Mouse (Mus musculus): Measurements from ENCODE around the gene Gm20388.

Gm20388 gene

GRCm38 (mm10) chr8:120249800-120250336 lies 339.2 kb downstream of the Gm20388 start:
- DNase-seq (ENCODE audit: extremely low spot score, low read depth, low spot score): no peak

- DNase-seq (ENCODE audit: extremely low spot score, low read depth, low spot score): no peak
These were observed 340.2 kb downstream of the Gm20388 start for GRCm38 (mm10) chr8:120250750-120251410.

GRCm38 (mm10) chr8:120251411-120252035 lies 340.9 kb downstream of the Gm20388 start:
- DNase-seq (ENCODE audit: extremely low spot score, low read depth, low spot score): no peak

GRCm38 (mm10) chr8:120253626-120254025 lies 343.0 kb downstream of the Gm20388 start:
- DNase-seq (ENCODE audit: extremely low spot score, low read depth, low spot score): no peak

GRCm38 (mm10) chr8:120255406-120255987 lies 344.9 kb downstream of the Gm20388 start:
- DNase-seq (ENCODE audit: extremely low spot score, low read depth, low spot score): no peak

GRCm38 (mm10) chr8:120256958-120257357 lies 346.3 kb downstream of the Gm20388 start:
- no peak for DNase-seq (ENCODE audit: extremely low spot score, low read depth, low spot score)

GRCm38 (mm10) chr8:120259206-120259605 lies 348.6 kb downstream of the Gm20388 start:
- DNase-seq (ENCODE audit: extremely low spot score, low read depth, low spot score): no peak

- no peak for DNase-seq (ENCODE audit: extremely low spot score, low read depth, low spot score)
These were observed 350.0 kb downstream of the Gm20388 start for GRCm38 (mm10) chr8:120260677-120261076.

GRCm38 (mm10) chr8:120261338-120262120 lies 350.9 kb downstream of the Gm20388 start:
- DNase-seq (ENCODE audit: extremely low spot score, low read depth, low spot score): no peak

GRCm38 (mm10) chr8:120263879-120264278 lies 353.2 kb downstream of the Gm20388 start:
- no peak for DNase-seq (ENCODE audit: extremely low spot score, low read depth, low spot score)

GRCm38 (mm10) chr8:120264388-120264943 lies 353.8 kb downstream of the Gm20388 start:
- DNase-seq (ENCODE audit: extremely low spot score, low read depth, low spot score): no peak

GRCm38 (mm10) chr8:120264944-120265453 lies 354.4 kb downstream of the Gm20388 start:
- no peak for DNase-seq (ENCODE audit: extremely low spot score, low read depth, low spot score)

- no peak for DNase-seq (ENCODE audit: extremely low spot score, low read depth, low spot score)
These were observed 354.8 kb downstream of the Gm20388 start for GRCm38 (mm10) chr8:120265471-120265870.

GRCm38 (mm10) chr8:120268541-120268980 lies 357.9 kb downstream of the Gm20388 start:
- DNase-seq (ENCODE audit: extremely low spot score, low read depth, low spot score): no peak

GRCm38 (mm10) chr8:120270449-120270848 lies 359.8 kb downstream of the Gm20388 start:
- DNase-seq (ENCODE audit: extremely low spot score, low read depth, low spot score): no peak

- no peak for DNase-seq (ENCODE audit: extremely low spot score, low read depth, low spot score)
These were observed 362.8 kb downstream of the Gm20388 start for GRCm38 (mm10) chr8:120273430-120273829.

GRCm38 (mm10) chr8:120276051-120276890 lies 365.6 kb downstream of the Gm20388 start:
- DNase-seq (ENCODE audit: extremely low spot score, low read depth, low spot score): no peak

GRCm38 (mm10) chr8:120276891-120277426 lies 366.3 kb downstream of the Gm20388 start:
- DNase-seq (ENCODE audit: extremely low spot score, low read depth, low spot score): no peak

- no peak for DNase-seq (ENCODE audit: extremely low spot score, low read depth, low spot score)
These were observed 367.4 kb downstream of the Gm20388 start for GRCm38 (mm10) chr8:120278009-120278408.
